Mouse (Mus musculus): ENCODE measurements around the gene Hist1h4a. TPM values are rescaled to one million over a fixed set of nuclear protein-coding genes. Genes with fewer than 3 reads are reported as not detected.
"Not testable (repeated sequence)": the region's sequence is repeated elsewhere in the genome, so short reads cannot be mapped to it uniquely, and the experiment has no call there.

Hist1h4a gene
- polyA plus RNA-seq, 1 experiment from 2014 or later: not detected

DNA sequence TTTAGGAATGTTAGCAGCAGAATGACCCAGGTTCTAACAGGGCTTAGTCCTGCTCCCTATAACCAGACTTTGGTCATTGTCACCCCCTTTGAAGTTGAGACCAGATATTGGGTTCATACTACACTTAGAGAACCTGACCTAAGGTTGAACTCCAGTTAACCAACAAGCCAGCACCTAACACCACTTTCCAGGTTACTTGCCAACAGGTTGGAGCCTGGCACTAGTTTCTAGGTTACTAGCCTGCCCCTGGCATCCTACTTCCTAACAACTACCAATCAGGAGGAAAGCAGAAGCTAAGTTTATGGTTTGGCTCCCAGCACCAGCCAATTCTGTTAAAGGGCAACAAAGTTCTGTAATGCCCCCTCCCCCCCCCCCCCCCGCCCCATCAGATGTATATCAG, 35.8 kb downstream of the Hist1h4a start:
- Histone ChIP-seq H3K27me3 (replicated peaks; ENCODE audit: control insufficient read depth, insufficient read depth, low read length) (no peaks in the 10 kb centered on the region), H3K36me3 (ENCODE audit: control insufficient read depth, insufficient read depth, low read length) (no peaks in the 10 kb centered on the region), H3K4me2 (ENCODE audit: low read length) (no peak overlapping the region), H3K9me3 (ENCODE audit: control insufficient read depth, low read length) (no peaks in the 10 kb centered on the region), H3K27ac (ENCODE audit: low read depth, low read length) (no peak overlapping the region), H3K9ac (ENCODE audit: low read depth, low read length) (no peak overlapping the region), H3K4me3 (ENCODE audit: low read length) (no peak overlapping the region), H3K4me1 (ENCODE audit: control insufficient read depth, insufficient read depth, low read depth, low read length) (no peaks in the 10 kb centered on the region)
- WGBS: 14% methylated on average over 1 of the region's 1 CpGs
- no peak for ATAC-seq

DNA sequence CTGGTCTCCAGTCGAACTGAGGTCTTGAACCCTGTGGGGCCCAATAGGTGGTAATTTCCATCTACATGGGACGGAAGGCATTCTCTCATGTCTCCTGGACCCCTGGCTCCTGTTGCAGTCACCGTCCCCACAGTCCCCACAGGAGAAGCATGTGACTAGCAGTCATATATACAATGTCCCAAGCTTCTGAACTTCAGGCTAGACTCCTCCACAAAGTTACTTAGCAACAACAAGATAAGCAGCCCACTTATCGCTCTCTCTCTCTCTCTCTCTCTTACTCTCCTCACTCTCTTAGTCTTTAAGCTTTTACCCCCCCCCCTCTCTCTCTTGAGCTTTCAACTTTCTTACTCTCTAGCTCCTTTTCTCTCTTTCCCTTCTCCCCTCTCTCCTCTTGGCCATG, 36.8 kb downstream of the Hist1h4a start:
- no peak overlapping the region for H3K4me3 ChIP-seq (ENCODE audit: low read length)
- H3K36me3 ChIP-seq (ENCODE audit: control insufficient read depth, insufficient read depth, low read length): no peaks in the 10 kb centered on the region
- H3K9ac ChIP-seq (ENCODE audit: low read depth, low read length): no peak overlapping the region
- no peak overlapping the region for H3K4me2 ChIP-seq (ENCODE audit: low read length)
- 78% methylated on average over 4 of the region's 4 CpGs for WGBS
- no peaks in the 10 kb centered on the region for H3K27me3 ChIP-seq (replicated peaks; ENCODE audit: control insufficient read depth, insufficient read depth, low read length)
- ATAC-seq: no peak
- no peaks in the 10 kb centered on the region for H3K4me1 ChIP-seq (ENCODE audit: control insufficient read depth, insufficient read depth, low read depth, low read length)
- no peak overlapping the region for H3K27ac ChIP-seq (ENCODE audit: low read depth, low read length)
- no peaks in the 10 kb centered on the region for H3K9me3 ChIP-seq (ENCODE audit: control insufficient read depth, low read length)

DNA sequence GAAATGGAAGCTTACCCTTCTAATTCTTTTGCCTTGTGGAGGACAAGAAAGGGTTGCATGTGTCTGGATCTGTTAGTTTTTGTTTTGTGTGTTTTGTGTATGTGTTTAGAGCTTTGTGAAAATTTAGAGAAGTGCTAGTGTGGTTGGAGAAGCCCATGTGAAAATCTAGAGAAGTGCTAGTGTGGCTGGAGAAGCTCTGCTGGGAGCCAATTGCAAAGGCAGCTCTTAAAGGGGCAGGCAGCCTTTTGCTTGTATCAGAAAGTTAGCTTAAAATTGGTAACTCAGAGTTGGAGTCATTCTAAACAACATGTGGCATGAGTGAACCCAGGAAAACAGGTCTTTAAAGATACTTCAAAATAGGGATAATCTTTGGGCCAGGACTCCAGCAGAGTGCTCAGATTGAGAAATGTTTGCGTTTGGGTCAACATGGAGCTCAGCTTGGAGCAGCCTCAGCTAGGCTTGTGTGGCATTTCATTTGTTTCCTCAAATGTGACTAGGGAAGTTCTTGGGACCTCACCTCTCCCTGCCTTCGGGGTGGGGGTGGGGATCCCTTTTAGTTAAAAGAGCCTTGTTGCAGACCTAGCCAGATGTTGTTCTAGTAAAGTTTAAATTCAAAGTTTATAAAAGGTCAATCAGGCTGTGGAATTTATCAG, 43.3 kb downstream of the Hist1h4a start:
- not testable (repeated sequence) for ATAC-seq; H3K4me1 ChIP-seq (ENCODE audit: control insufficient read depth, insufficient read depth, low read depth, low read length); H3K27me3 ChIP-seq (replicated peaks; ENCODE audit: control insufficient read depth, insufficient read depth, low read length); H3K9me3 ChIP-seq (ENCODE audit: control insufficient read depth, low read length); H3K4me3 ChIP-seq (ENCODE audit: low read length); H3K36me3 ChIP-seq (ENCODE audit: control insufficient read depth, insufficient read depth, low read length); H3K9ac ChIP-seq (ENCODE audit: low read depth, low read length); H3K27ac ChIP-seq (ENCODE audit: low read depth, low read length); H3K4me2 ChIP-seq (ENCODE audit: low read length)
- 11% methylated on average over 2 of the region's 2 CpGs for WGBS

DNA sequence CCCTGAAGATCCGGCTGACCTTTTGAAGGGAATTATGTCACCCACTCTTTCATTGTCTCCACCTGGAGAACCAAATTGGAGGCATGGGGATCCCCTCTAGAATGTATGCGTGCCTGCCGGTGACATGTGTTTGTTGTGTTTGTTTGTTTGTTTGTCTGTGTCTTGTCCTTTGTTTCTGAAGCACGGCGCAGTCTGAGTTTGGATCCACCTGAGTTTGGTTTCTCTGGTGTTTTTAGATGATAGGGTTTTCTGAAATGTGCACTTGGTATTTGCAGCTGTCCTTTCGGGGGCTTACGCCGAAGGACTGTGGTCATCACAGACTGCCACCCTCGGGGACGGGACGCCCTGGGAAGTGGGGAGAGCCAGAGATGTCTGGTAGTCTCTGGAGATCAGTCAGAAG, 43.9 kb downstream of the Hist1h4a start:
- no peak overlapping the region for H3K27ac ChIP-seq (ENCODE audit: low read depth, low read length)
- H3K9me3 ChIP-seq (ENCODE audit: control insufficient read depth, low read length): no peaks in the 10 kb centered on the region
- no peaks in the 10 kb centered on the region for H3K4me1 ChIP-seq (ENCODE audit: control insufficient read depth, insufficient read depth, low read depth, low read length)
- H3K4me3 ChIP-seq (ENCODE audit: low read length): no peak overlapping the region
- H3K9ac ChIP-seq (ENCODE audit: low read depth, low read length): no peak overlapping the region
- no peaks in the 10 kb centered on the region for H3K27me3 ChIP-seq (replicated peaks; ENCODE audit: control insufficient read depth, insufficient read depth, low read length)
- 56% methylated on average over 11 of the region's 11 CpGs for WGBS
- H3K36me3 ChIP-seq (ENCODE audit: control insufficient read depth, insufficient read depth, low read length): no peaks in the 10 kb centered on the region
- no peak for ATAC-seq
- no peak overlapping the region for H3K4me2 ChIP-seq (ENCODE audit: low read length)

DNA sequence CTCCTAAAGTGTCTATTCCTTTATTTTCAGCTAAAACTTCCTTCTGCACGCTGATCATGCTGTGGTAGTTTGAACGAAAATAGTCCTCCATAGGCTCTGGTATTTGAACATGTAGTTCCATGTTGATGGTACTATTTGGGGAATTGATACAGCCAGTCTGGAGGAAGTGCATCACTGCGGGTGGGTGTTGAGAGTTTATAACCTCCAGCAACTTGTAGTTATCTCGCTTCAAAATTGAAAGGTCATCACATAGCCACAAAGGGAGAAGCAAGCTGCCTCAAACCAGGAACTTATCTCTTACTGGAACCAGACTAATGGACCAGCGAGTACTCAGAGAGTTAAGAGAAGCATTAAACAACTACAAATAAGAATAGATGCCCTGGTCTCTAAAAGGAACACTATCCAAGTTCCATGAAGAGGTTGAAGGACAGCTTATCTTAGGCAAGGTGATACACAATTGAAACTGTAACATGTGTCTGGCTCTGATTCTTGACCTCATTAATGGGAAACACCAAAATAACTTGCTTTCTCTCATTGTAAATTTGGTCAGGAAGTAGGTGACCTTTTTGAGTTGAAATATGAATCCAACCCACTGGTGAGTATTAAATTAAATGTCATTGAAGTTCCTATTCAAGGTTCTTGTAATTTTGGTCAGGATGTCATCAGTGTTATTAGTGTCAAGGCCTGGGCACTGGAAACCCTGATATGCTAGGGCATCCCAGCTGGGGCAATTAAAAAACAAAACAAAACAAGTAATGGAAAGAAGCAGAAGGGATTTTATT, 44.6 kb downstream of the Hist1h4a start:
- 88% methylated on average over 5 of the region's 5 CpGs for WGBS
- H3K36me3 ChIP-seq (ENCODE audit: control insufficient read depth, insufficient read depth, low read length): no peaks in the 10 kb centered on the region
- no peak for ATAC-seq
- H3K9ac ChIP-seq (ENCODE audit: low read depth, low read length): no peak overlapping the region
- H3K27me3 ChIP-seq (replicated peaks; ENCODE audit: control insufficient read depth, insufficient read depth, low read length): no peaks in the 10 kb centered on the region
- H3K9me3 ChIP-seq (ENCODE audit: control insufficient read depth, low read length): no peaks in the 10 kb centered on the region
- H3K27ac ChIP-seq (ENCODE audit: low read depth, low read length): no peak overlapping the region
- no peaks in the 10 kb centered on the region for H3K4me1 ChIP-seq (ENCODE audit: control insufficient read depth, insufficient read depth, low read depth, low read length)
- no peak overlapping the region for H3K4me2 ChIP-seq (ENCODE audit: low read length)
- no peak overlapping the region for H3K4me3 ChIP-seq (ENCODE audit: low read length)

Small RNA genes within 50 kb of the gene (microRNA-seq; reads per million reads assigned to microRNA genes)
- not detected for gene Gm44314
- not detected for gene Gm44484

Other genes with a start within 250 kb of the Hist1h4a start
- gene Hist1h4h, start 230.2 kb downstream of the Hist1h4a start, polyA plus RNA-seq (2015; fragmentation: Nextera tagmentation; extraction: Ambion mirVana): 2.6 and 2.7 TPM in 2 replicates
- gene Hist1h2af, start 227.3 kb downstream of the Hist1h4a start, polyA plus RNA-seq (2015; fragmentation: Nextera tagmentation; extraction: Ambion mirVana): not detected in 2 replicates
- gene Hist1h3g, start 225.8 kb downstream of the Hist1h4a start, polyA plus RNA-seq (2015; fragmentation: Nextera tagmentation; extraction: Ambion mirVana): 0.66 TPM in 1 of 2 replicates, not detected in the other
- 0.16 and 0.29 TPM in 2 replicates for gene Hist1h2bh, start 217.8 kb downstream of the Hist1h4a start, polyA plus RNA-seq (2015; fragmentation: Nextera tagmentation; extraction: Ambion mirVana)
- gene Hist1h3f, start 217.2 kb downstream of the Hist1h4a start, polyA plus RNA-seq (2015; fragmentation: Nextera tagmentation; extraction: Ambion mirVana): not detected in 2 replicates
- gene Hist1h4f, start 209.6 kb downstream of the Hist1h4a start, polyA plus RNA-seq (2015; fragmentation: Nextera tagmentation; extraction: Ambion mirVana): 0.59 TPM in 1 of 2 replicates, not detected in the other
- 0.07 and 0.10 TPM in 2 replicates for gene Hist1h1d, start 208.0 kb downstream of the Hist1h4a start, polyA plus RNA-seq (2015; fragmentation: Nextera tagmentation; extraction: Ambion mirVana)
- gene Hist1h3e, start 198.9 kb downstream of the Hist1h4a start, polyA plus RNA-seq (2015; fragmentation: Nextera tagmentation; extraction: Ambion mirVana): 0.85 and 0.97 TPM in 2 replicates
- gene Hist1h2ae, start 190.0 kb downstream of the Hist1h4a start, polyA plus RNA-seq (2015; fragmentation: Nextera tagmentation; extraction: Ambion mirVana): 9.4 and 14.5 TPM in 2 replicates
- 0.79 and 1.4 TPM in 2 replicates for gene Hist1h2bg, start 189.8 kb downstream of the Hist1h4a start, polyA plus RNA-seq (2015; fragmentation: Nextera tagmentation; extraction: Ambion mirVana)
- gene Hist1h2bf, start 187.0 kb downstream of the Hist1h4a start, polyA plus RNA-seq (2015; fragmentation: Nextera tagmentation; extraction: Ambion mirVana): 0.44 and 0.67 TPM in 2 replicates
- 0.57 and 1.3 TPM in 2 replicates for gene Hist1h2ad, start 186.8 kb downstream of the Hist1h4a start, polyA plus RNA-seq (2015; fragmentation: Nextera tagmentation; extraction: Ambion mirVana)
- 0.85 and 1.3 TPM in 2 replicates for gene Hist1h3d, start 185.5 kb downstream of the Hist1h4a start, polyA plus RNA-seq (2015; fragmentation: Nextera tagmentation; extraction: Ambion mirVana)
- gene Hist1h4d, start 179.6 kb downstream of the Hist1h4a start, polyA plus RNA-seq (2015; fragmentation: Nextera tagmentation; extraction: Ambion mirVana): 27.6 and 30.0 TPM in 2 replicates
- 1.0 and 1.1 TPM in 2 replicates for gene Hist1h2be, start 140.1 kb downstream of the Hist1h4a start, polyA plus RNA-seq (2015; fragmentation: Nextera tagmentation; extraction: Ambion mirVana)
- 4.0 and 5.0 TPM in 2 replicates for gene Hist1h1e, start 138.7 kb downstream of the Hist1h4a start, polyA plus RNA-seq (2015; fragmentation: Nextera tagmentation; extraction: Ambion mirVana)
- gene Hist1h2ac, start 77.3 kb downstream of the Hist1h4a start, polyA plus RNA-seq (2015; fragmentation: Nextera tagmentation; extraction: Ambion mirVana): 0.26 and 0.30 TPM in 2 replicates
- gene Hist1h2bc, start 77.0 kb downstream of the Hist1h4a start, polyA plus RNA-seq (2015; fragmentation: Nextera tagmentation; extraction: Ambion mirVana): 20.4 and 24.8 TPM in 2 replicates
- gene Hist1h1t, start 65.4 kb downstream of the Hist1h4a start, polyA plus RNA-seq (2015; fragmentation: Nextera tagmentation; extraction: Ambion mirVana): not detected in 2 replicates
- gene Hist1h4c, start 62.8 kb downstream of the Hist1h4a start, polyA plus RNA-seq (2015; fragmentation: Nextera tagmentation; extraction: Ambion mirVana): 2.0 and 2.5 TPM in 2 replicates
- 5.4 and 6.7 TPM in 2 replicates for gene Hfe, start 50.4 kb downstream of the Hist1h4a start, polyA plus RNA-seq (2015; fragmentation: Nextera tagmentation; extraction: Ambion mirVana)
- gene Hist1h1c, start 22.4 kb downstream of the Hist1h4a start, polyA plus RNA-seq (2015; fragmentation: Nextera tagmentation; extraction: Ambion mirVana): 8.6 and 10.8 TPM in 2 replicates
- gene Hist1h3c, start 15.6 kb downstream of the Hist1h4a start, polyA plus RNA-seq (2015; fragmentation: Nextera tagmentation; extraction: Ambion mirVana): 0.70 and 1.2 TPM in 2 replicates
- 0.49 and 0.66 TPM in 2 replicates for gene Hist1h2bb, start 14.5 kb downstream of the Hist1h4a start, polyA plus RNA-seq (2015; fragmentation: Nextera tagmentation; extraction: Ambion mirVana)
- 3.7 and 6.8 TPM in 2 replicates for gene Hist1h2ab, start 10.1 kb downstream of the Hist1h4a start, polyA plus RNA-seq (2015; fragmentation: Nextera tagmentation; extraction: Ambion mirVana)
- gene Hist1h3b, start 9.0 kb downstream of the Hist1h4a start, polyA plus RNA-seq (2015; fragmentation: Nextera tagmentation; extraction: Ambion mirVana): 1.7 and 2.7 TPM in 2 replicates
- gene Hist1h4b, start 4.2 kb downstream of the Hist1h4a start, polyA plus RNA-seq (2015; fragmentation: Nextera tagmentation; extraction: Ambion mirVana): 1.1 TPM in 1 of 2 replicates, not detected in the other
- 0.89 and 1.2 TPM in 2 replicates for gene Hist1h3a, start 1.2 kb upstream of the Hist1h4a start, polyA plus RNA-seq (2015; fragmentation: Nextera tagmentation; extraction: Ambion mirVana)
- 0.44 TPM in 1 of 2 replicates, not detected in the other for gene Hist1h1a, start 2.4 kb upstream of the Hist1h4a start, polyA plus RNA-seq (2015; fragmentation: Nextera tagmentation; extraction: Ambion mirVana)
- 0.07 TPM in 1 of 2 replicates, not detected in the other for gene Trim38, start 8.7 kb upstream of the Hist1h4a start, polyA plus RNA-seq (2015; fragmentation: Nextera tagmentation; extraction: Ambion mirVana)
- not detected in 2 replicates for gene Slc17a2, start 45.8 kb upstream of the Hist1h4a start, polyA plus RNA-seq (2015; fragmentation: Nextera tagmentation; extraction: Ambion mirVana)
- not detected in 2 replicates for gene Slc17a3, start 78.2 kb upstream of the Hist1h4a start, polyA plus RNA-seq (2015; fragmentation: Nextera tagmentation; extraction: Ambion mirVana)
- gene Slc17a1, start 106.5 kb upstream of the Hist1h4a start, polyA plus RNA-seq (2015; fragmentation: Nextera tagmentation; extraction: Ambion mirVana): not detected in 2 replicates
- not detected in 2 replicates for gene Slc17a4, start 153.8 kb upstream of the Hist1h4a start, polyA plus RNA-seq (2015; fragmentation: Nextera tagmentation; extraction: Ambion mirVana)
- gene Hist1h2ba, start 172.9 kb upstream of the Hist1h4a start, polyA plus RNA-seq (2015; fragmentation: Nextera tagmentation; extraction: Ambion mirVana): not detected in 2 replicates
- gene Hist1h2aa, start 173.2 kb upstream of the Hist1h4a start, polyA plus RNA-seq (2015; fragmentation: Nextera tagmentation; extraction: Ambion mirVana): not detected in 2 replicates
- gene Scgn, start 230.0 kb upstream of the Hist1h4a start, polyA plus RNA-seq (2015; fragmentation: Nextera tagmentation; extraction: Ambion mirVana): 0.68 and 1.7 TPM in 2 replicates

All from hindbrain, embryonic 16.5 days (tissue).